Mouse (Mus musculus): Measurements from ENCODE around the gene St3gal6.
"Not testable (repeated sequence)": the region's sequence is repeated elsewhere in the genome, so short reads cannot be mapped to it uniquely, and the experiment has no call there.

St3gal6 gene

DNA sequence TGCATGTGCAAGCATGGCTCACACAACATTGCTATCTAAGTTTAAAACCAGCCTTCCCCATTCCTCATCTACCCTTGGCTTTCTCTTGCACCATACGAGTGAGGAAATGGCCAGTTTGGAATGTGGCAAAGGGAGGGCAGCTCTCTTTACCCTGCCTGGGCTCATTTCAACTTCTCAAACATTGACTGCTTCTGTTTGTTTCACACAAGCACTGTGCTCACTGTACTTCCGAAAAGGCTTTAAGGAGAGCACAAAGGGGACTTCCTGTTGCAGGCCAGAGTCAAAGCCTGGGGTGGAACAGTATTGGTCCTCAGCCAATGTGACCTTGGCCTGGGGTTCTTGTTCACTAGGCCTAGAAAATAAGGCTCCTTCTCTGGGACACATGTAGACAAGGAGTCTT lies 47.7 kb downstream of the St3gal6 start:
- DNase-seq (ENCODE audit: low spot score in 2 of 2) = no peak

GRCm38 (mm10) chr16:58475544-58476154 lies 48.4 kb downstream of the St3gal6 start:
- DNase-seq (ENCODE audit: low spot score in 2 of 2) = no peak

GRCm38 (mm10) chr16:58474875-58475274 lies 49.2 kb downstream of the St3gal6 start:
- DNase-seq (ENCODE audit: low spot score in 2 of 2) = no peak

DNA sequence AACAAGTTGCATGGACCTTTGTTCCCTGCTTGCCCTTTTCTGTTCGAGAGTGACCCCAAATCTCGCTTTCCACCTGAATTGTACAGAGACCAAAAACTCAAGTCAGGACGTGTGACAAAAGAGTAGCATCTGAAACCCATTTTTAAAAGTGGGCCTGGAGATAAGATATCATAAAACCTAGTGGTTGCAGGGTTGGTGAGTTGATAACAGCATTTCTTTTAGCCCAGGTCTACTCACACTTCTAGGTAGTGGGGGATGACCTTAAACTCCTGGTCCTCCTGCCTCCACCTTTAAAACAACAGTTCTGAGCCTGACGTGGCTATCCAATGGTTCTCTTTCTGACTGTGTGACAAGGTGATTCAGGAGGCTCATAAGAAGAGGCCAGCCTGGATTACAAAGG lies 53.2 kb downstream of the St3gal6 start:
- no peak for DNase-seq (ENCODE audit: low spot score in 2 of 2)

GRCm38 (mm10) chr16:58470061-58470460 lies 54.0 kb downstream of the St3gal6 start:
- DNase-seq (ENCODE audit: low spot score in 2 of 2) = no peak

DNA sequence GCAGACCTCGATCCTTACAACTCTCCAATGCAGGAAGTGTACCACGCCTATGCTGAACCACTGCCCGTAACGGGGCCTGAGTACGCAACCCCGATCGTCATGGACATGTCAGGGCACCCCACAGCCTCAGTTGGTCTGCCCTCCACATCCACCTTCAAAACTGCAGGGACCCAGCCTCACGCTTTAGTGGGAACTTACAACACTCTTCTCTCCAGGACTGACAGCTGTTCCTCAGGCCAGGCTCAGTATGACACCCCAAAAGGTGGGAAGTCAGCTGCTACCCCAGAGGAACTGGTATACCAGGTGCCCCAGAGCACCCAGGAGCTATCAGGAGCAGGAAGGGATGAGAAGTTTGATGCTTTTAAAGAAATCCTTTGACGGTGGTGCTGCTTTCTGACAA lies 58.6 kb downstream of the St3gal6 start:
- DNase-seq (ENCODE audit: low spot score in 2 of 2) = no peak

DNA sequence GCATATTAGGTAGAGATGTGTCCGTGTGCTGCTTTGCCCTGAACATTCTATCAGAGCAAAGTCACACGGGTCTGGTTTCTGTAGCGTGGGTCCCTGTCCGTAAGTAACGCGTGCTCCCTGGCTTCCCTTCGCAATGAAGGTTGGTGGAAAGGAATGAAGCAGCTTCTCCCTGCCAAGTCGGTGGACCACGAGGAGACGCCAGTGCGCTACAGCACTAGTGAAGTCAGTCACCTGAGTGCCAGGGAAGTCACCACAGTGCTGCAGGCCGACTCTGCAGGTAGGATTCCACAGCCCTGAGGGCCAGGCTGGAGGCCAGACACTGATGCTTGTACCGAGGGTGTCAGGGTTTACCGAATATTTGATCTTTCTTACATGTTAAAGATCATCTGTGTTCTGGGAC lies 60.0 kb downstream of the St3gal6 start:
- DNase-seq (ENCODE audit: low spot score in 2 of 2) = no peak

- no peak for DNase-seq (ENCODE audit: low spot score in 2 of 2)
These were observed 61.5 kb downstream of the St3gal6 start for GRCm38 (mm10) chr16:58462519-58462918.

DNA sequence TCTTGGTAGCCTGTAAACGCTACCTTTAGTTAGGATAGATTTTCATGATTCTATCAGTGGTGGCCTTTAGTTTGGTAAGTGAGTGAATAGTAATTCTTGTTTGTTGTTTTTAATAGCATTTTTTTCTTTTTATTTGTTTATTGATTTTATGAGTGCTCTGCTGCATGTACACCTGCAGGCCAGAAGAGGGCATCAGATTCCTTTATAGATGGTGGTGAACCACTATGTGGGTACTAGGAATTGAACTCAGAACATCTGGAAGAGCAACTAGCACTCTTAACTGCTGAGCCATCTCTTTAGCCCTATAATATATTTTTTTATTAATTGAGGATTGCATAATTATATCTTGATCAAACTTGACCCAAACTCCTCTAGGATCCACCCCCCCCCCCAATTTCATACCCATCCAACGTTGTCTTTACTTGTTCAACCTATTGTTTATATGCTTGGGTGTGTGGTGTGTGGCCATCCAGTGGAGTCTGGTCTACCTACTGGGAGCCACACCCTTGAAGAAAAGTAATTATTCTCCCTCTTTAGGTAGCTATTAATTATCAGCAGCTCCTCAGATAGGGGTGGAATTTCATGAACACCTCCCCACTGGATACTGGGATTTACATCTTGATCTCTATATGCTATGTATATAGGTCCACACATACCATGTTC lies 62.1 kb downstream of the St3gal6 start:
- no peak for DNase-seq (ENCODE audit: low spot score in 2 of 2)

DNA sequence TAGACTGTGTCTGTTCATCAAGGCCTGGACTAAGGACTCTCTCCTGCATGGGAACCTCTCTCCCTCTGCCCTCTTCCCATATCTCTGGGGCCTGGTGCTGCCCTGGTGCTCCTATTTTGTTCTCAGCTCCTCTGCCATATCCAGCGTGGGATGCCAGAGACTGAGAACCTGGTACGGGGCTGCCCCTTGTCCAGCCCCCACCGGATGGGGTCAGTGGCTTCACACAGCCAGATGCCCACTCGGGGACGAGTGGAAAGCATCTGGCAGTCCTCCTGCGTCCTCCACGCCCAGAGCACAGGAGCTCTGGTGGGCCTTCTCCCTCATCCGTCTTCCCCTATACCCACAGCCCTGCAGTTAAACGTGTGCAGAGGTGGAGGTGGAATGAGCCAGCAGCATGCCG lies 63.7 kb downstream of the St3gal6 start:
- DNase-seq (ENCODE audit: low spot score in 2 of 2) = no peak

DNA sequence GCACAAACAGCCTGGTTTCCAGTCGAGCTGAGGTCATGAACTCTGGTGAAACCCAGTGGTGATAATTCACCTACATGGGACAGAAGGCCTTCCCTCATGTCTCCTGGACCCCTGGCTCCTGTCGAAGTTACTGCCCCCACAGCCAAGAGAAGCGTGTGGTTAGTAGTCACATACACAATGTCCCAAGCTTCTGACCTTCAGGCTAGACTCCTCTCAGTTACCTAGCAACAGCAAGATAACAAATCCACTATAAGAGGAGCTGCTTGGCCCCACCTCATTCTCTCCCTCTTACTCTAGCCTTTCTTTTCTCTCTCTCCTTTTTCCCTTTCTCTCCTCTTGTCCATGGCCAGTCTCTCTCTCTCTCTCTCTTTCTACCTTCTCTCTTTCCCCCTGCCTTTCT lies 64.1 kb downstream of the St3gal6 start:
- not testable (repeated sequence) for DNase-seq (ENCODE audit: low spot score in 2 of 2)

- DNase-seq (ENCODE audit: low spot score in 2 of 2) = no peak
These were observed 67.1 kb downstream of the St3gal6 start for GRCm38 (mm10) chr16:58456991-58457390.

DNA sequence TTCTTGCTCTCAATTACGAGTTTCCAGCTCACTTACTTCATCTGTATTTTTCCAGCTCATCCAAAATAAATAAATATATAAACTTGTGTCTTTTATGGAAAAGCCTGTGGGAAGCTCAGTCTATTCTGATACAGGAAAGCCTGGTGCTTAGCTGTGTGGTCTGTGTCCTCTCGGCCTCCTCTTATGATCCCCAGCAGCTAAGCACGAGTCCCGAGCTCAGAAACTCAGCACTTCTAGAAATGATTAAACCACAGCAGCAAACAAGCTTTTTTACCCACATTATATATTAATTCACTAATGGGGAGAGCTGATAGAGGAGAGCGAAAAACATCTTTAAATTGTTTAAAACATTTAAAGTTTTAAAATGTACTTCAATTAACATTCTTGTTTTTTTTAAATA lies 67.6 kb downstream of the St3gal6 start:
- no peak for DNase-seq (ENCODE audit: low spot score in 2 of 2)

DNA sequence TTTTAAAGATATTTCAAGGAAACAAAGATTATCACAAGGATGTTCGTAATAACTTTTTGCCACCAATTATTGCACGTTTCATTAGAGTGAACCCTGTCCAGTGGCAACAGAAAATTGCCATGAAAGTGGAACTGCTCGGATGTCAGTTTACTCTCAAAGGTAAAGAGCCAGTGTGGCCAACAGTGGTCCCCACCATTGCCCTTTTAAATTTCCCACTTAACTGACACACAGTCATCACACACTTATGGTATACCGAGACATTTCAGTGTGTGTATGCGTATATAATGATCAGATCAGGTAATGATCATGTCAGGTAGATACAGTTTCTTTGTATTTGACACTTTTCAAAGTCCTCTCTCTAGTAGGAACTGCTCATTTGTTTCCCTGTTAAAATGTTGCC lies 68.9 kb downstream of the St3gal6 start:
- no peak for DNase-seq (ENCODE audit: low spot score in 2 of 2)

GRCm38 (mm10) chr16:58454617-58455016 lies 69.4 kb downstream of the St3gal6 start:
- DNase-seq (ENCODE audit: low spot score in 2 of 2) = peak; percentile 42 to 62

DNA sequence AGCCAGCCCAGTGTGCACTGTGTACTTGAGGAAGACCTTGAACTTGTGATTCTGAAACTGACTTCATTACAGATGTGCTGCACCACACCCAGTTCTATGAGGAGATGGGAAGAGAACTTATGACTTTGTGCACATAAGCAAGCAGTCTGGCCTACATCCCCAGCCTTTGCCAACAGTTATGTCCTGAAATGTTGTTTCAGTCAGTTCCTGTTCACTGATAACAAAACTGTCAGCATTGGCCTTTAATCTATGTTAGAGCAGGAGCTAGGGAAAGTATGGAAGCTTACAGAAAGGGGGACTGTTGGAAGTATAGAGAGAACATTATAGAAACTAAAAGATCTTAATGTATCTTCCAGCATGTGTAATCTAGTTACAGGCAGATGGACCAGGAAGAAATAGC lies 70.2 kb downstream of the St3gal6 start:
- no peak for DNase-seq (ENCODE audit: low spot score in 2 of 2)

GRCm38 (mm10) chr16:58453138-58453537 lies 70.9 kb downstream of the St3gal6 start:
- DNase-seq (ENCODE audit: low spot score in 2 of 2) = no peak

GRCm38 (mm10) chr16:58451647-58452046 lies 72.4 kb downstream of the St3gal6 start:
- no peak for DNase-seq (ENCODE audit: low spot score in 2 of 2)

GRCm38 (mm10) chr16:58450648-58451047 lies 73.4 kb downstream of the St3gal6 start:
- no peak for DNase-seq (ENCODE audit: low spot score in 2 of 2)

GRCm38 (mm10) chr16:58449073-58449472 lies 75.0 kb downstream of the St3gal6 start:
- no peak for DNase-seq (ENCODE audit: low spot score in 2 of 2)

- DNase-seq (ENCODE audit: low spot score in 2 of 2) = peak in 1 of 2 experiments; percentile 23
These were observed 77.5 kb downstream of the St3gal6 start for GRCm38 (mm10) chr16:58446281-58447259.

GRCm38 (mm10) chr16:58444735-58445134 lies 79.3 kb downstream of the St3gal6 start:
- DNase-seq (ENCODE audit: low spot score in 2 of 2) = no peak

- DNase-seq (ENCODE audit: low spot score in 2 of 2) = no peak
These were observed 91.7 kb downstream of the St3gal6 start for GRCm38 (mm10) chr16:58432384-58432783.
